Mouse (Mus musculus) erythroblast, adult 5-6 weeks (primary cell): Measurements from ENCODE around the gene Wscd1. TPM values are rescaled to one million over a fixed set of nuclear protein-coding genes. Genes with fewer than 3 reads are reported as not detected.

Experiments
- ATAC-seq: replicated peaks from 2 replicates; pipeline ENCODE4 v1.8.0; 2016; ENCODE audit warnings: moderate number of reproducible peaks, mild to moderate bottlenecking, moderate TSS enrichment, inconsistent platforms; ENCODE audit not compliant: poor library complexity, low FRiP score, severe bottlenecking
- total RNA-seq, 2 experiments: library from RNA; stranded (forward) in 1 of 2; stranded (reverse) in 1 of 2; fragments of 150-400 nt in 1 of 2; fragments of 200-764, 138-1000 nt in 1 of 2; gene quantifications; 2 replicates each; pipeline versions ENCODE4 v1.2.3 to v1.2.4; 2015 to 2017; ENCODE audit warnings: low replicate concordance in 2 of 2

The Wscd1 gene
- total RNA-seq (2015; ENCODE audit: low replicate concordance), result not detected in 2 replicates
- total RNA-seq (2017; ENCODE audit: low replicate concordance), result not detected in 2 replicates

GRCm38 (mm10) chr11:71749671-71750070, at the start of gene Wscd1:
Gene Wscd1, plus strand, starts transcription at chr11:71749920.
- ATAC-seq, result no peak

GRCm38 (mm10) chr11:71728066-71728465, 21.7 kb upstream of the Wscd1 start:
- ATAC-seq, result no peak

GRCm38 (mm10) chr11:71729287-71729686, 20.4 kb upstream of the Wscd1 start:
- no peak for ATAC-seq

GRCm38 (mm10) chr11:71733771-71734170, 15.9 kb upstream of the Wscd1 start:
- ATAC-seq, result no peak

- ATAC-seq, result no peak
These were observed 12.6 kb upstream of the Wscd1 start for GRCm38 (mm10) chr11:71737106-71737505.

GRCm38 (mm10) chr11:71738501-71739045, 11.1 kb upstream of the Wscd1 start:
- ATAC-seq, result no peak

GRCm38 (mm10) chr11:71745875-71746274, 3.8 kb upstream of the Wscd1 start:
- no peak for ATAC-seq

- no peak for ATAC-seq
These were observed 2.0 kb upstream of the Wscd1 start for GRCm38 (mm10) chr11:71747719-71748118.

GRCm38 (mm10) chr11:71750534-71751173, 934 bp downstream of the Wscd1 start:
- no peak for ATAC-seq

- ATAC-seq, result no peak
These were observed 1.5 kb downstream of the Wscd1 start for GRCm38 (mm10) chr11:71751174-71751611.

- ATAC-seq, result no peak
These were observed 2.0 kb downstream of the Wscd1 start for GRCm38 (mm10) chr11:71751689-71752088.

GRCm38 (mm10) chr11:71752626-71753025, 2.9 kb downstream of the Wscd1 start:
- no peak for ATAC-seq

GRCm38 (mm10) chr11:71755115-71755514, 5.4 kb downstream of the Wscd1 start:
- ATAC-seq, result no peak

GRCm38 (mm10) chr11:71756325-71756724, 6.6 kb downstream of the Wscd1 start:
- ATAC-seq, result no peak

- no peak for ATAC-seq
These were observed 8.7 kb downstream of the Wscd1 start for GRCm38 (mm10) chr11:71758211-71759110.

GRCm38 (mm10) chr11:71760991-71761390, 11.3 kb downstream of the Wscd1 start:
- ATAC-seq, result no peak

GRCm38 (mm10) chr11:71763154-71763553, 13.4 kb downstream of the Wscd1 start:
- ATAC-seq, result no peak

- no peak for ATAC-seq
These were observed 14.0 kb downstream of the Wscd1 start for GRCm38 (mm10) chr11:71763651-71764275.

- no peak for ATAC-seq
These were observed 15.0 kb downstream of the Wscd1 start for GRCm38 (mm10) chr11:71764743-71765142.

GRCm38 (mm10) chr11:71765335-71765734, 15.6 kb downstream of the Wscd1 start:
- no peak for ATAC-seq
